In genomic region chr2:38535521-38536220, GRCm38 (mm10) we compare ENCODE assay signal across 9 mouse cellular contexts. TPM values are rescaled to one million over a fixed set of nuclear protein-coding genes. Genes with fewer than 3 reads are reported as not detected.
DNase-seq lines count a peak whose midpoint lies in the region; ATAC-seq and TF ChIP-seq lines count a peak whose summit lies in the region.
"Had no signal": no experiment of that assay in that cellular context is flagged by ENCODE, and none has a peak within 500 bp of the region (broad histone marks: within the 10 kb centered on the region; RNA-seq: fewer than 3 reads in every experiment).

No protein-coding gene starts in this region.

- no peak overlapping the region for H3K9ac ChIP-seq in forebrain, embryonic 11.5 days (ENCODE audit: low read length)
- H3K9ac ChIP-seq in forebrain, postnatal 0 days: no peak overlapping the region
- no peak overlapping the region for H3K9ac ChIP-seq in heart, embryonic 15.5 days
- H3K9ac ChIP-seq in lung, postnatal 0 days (replicated peaks; ENCODE audit: low read depth): no peak overlapping the region
- H3K9ac ChIP-seq in midbrain, embryonic 16.5 days (ENCODE audit: low read depth, low read length): no peak overlapping the region
- H3K9ac ChIP-seq: neural tube, embryonic 12.5 days had no signal

- ATAC-seq in forebrain, embryonic 11.5 days (replicated peaks; ENCODE audit: low FRiP score): no peak
- no peak for ATAC-seq in forebrain, postnatal 0 days
- no peak for ATAC-seq in heart, embryonic 15.5 days (replicated peaks; ENCODE audit: insufficient number of reproducible peaks, insufficient read depth, low FRiP score, low read depth)
- peak; percentile 42 for ATAC-seq in lung, postnatal 0 days
- ATAC-seq in midbrain, embryonic 16.5 days: no peak

- H3K4me3 ChIP-seq in forebrain, embryonic 11.5 days (ENCODE audit: low read depth, low read length): no peak overlapping the region
- H3K4me3 ChIP-seq in forebrain, postnatal 0 days (ENCODE audit: low read depth, low read length): no peak overlapping the region
- no peak overlapping the region for H3K4me3 ChIP-seq in heart, embryonic 15.5 days
- H3K4me3 ChIP-seq in lung, postnatal 0 days (ENCODE audit: low read depth, low read length): no peak overlapping the region
- H3K4me3 ChIP-seq in midbrain, embryonic 16.5 days (ENCODE audit: low read depth, low read length): no peak overlapping the region
- H3K4me3 ChIP-seq: neural tube, embryonic 12.5 days had no signal

- H3K9me3 ChIP-seq in forebrain, embryonic 11.5 days (ENCODE audit: control insufficient read depth, low read length): no peaks in the 10 kb centered on the region
- no peaks in the 10 kb centered on the region for H3K9me3 ChIP-seq in forebrain, postnatal 0 days (ENCODE audit: low read length)
- no peaks in the 10 kb centered on the region for H3K9me3 ChIP-seq in heart, embryonic 15.5 days (replicated peaks)
- no peaks in the 10 kb centered on the region for H3K9me3 ChIP-seq in lung, postnatal 0 days (ENCODE audit: low read length)
- H3K9me3 ChIP-seq in midbrain, embryonic 16.5 days (replicated peaks; ENCODE audit: control insufficient read depth, low read length, poor library complexity, severe bottlenecking): no peaks in the 10 kb centered on the region
- H3K9me3 ChIP-seq: neural tube, embryonic 12.5 days had no signal

- intact Hi-C loops in left cerebral cortex, postnatal 36 days (cut with DNase I): no loop called here

- H3K4me1 ChIP-seq in forebrain, embryonic 11.5 days (replicated peaks; ENCODE audit: control insufficient read depth, insufficient read depth, low read length): peaks cover 26% of the 10 kb centered on the region; the same call in 1 of the 2 replicates
- peaks cover 4% of the 10 kb centered on the region; the same call in 1 of the 2 replicates for H3K4me1 ChIP-seq in forebrain, postnatal 0 days (ENCODE audit: insufficient read depth)
- H3K4me1 ChIP-seq in heart, embryonic 15.5 days (replicated peaks): peaks cover 85% of the 10 kb centered on the region
- peaks cover 61% of the 10 kb centered on the region for H3K4me1 ChIP-seq in lung, postnatal 0 days (ENCODE audit: insufficient read depth, low read depth, low read length)
- no peaks in the 10 kb centered on the region; the same call in 1 of the 2 replicates for H3K4me1 ChIP-seq in midbrain, embryonic 16.5 days (ENCODE audit: control insufficient read depth, insufficient read depth, low read length)

- no peak for TF ChIP-seq CTCF in forebrain, postnatal 0 days (IDR thresholded peaks at IDR 0.05; ENCODE audit: low read depth)
- TF ChIP-seq CTCF in lung, postnatal 0 days (IDR thresholded peaks at IDR 0.05): no peak

- no peak for TF ChIP-seq EP300 in lung, postnatal 0 days (IDR thresholded peaks at IDR 0.05)

- H3K27me3 ChIP-seq in forebrain, embryonic 11.5 days (ENCODE audit: control insufficient read depth, insufficient read depth, low read length): no peaks in the 10 kb centered on the region
- no peaks in the 10 kb centered on the region for H3K27me3 ChIP-seq in forebrain, postnatal 0 days (ENCODE audit: insufficient read depth, low read length)
- no peaks in the 10 kb centered on the region for H3K27me3 ChIP-seq in heart, embryonic 15.5 days
- H3K27me3 ChIP-seq in lung, postnatal 0 days (replicated peaks; ENCODE audit: insufficient read depth, low read length): no peaks in the 10 kb centered on the region
- H3K27me3 ChIP-seq in midbrain, embryonic 16.5 days (ENCODE audit: control insufficient read depth, insufficient read depth, low read depth, low read length): no peaks in the 10 kb centered on the region
- H3K27me3 ChIP-seq: neural tube, embryonic 12.5 days had no signal

- WGBS in forebrain, embryonic 11.5 days: 70% methylated on average over 14 of the region's 14 CpGs
- WGBS in forebrain, postnatal 0 days: 71% methylated on average over 14 of the region's 14 CpGs
- 44% methylated on average over 14 of the region's 14 CpGs for WGBS in heart, embryonic 15.5 days
- 36% methylated on average over 14 of the region's 14 CpGs for WGBS in lung, postnatal 0 days
- WGBS in midbrain, embryonic 16.5 days: 63% methylated on average over 14 of the region's 14 CpGs

- no peak for DNase-seq in forebrain, embryonic 11.5 days (ENCODE audit: low spot score)
- DNase-seq in forebrain, postnatal 0 days: no peak
- peak; percentile 40 for DNase-seq in CD4-positive, CD25-positive, alpha-beta regulatory T cell, adult 2 months (ENCODE audit: low read depth, low spot score)
- DNase-seq in lung, postnatal 0 days (ENCODE audit: low spot score): peak; percentile 52
- no peak for DNase-seq in left cerebral cortex, postnatal 36 days (ENCODE audit: low spot score in 2 of 2)
- no peak for DNase-seq in testis, postnatal 10 days (ENCODE audit: low spot score)

- H3K36me3 ChIP-seq in forebrain, embryonic 11.5 days (ENCODE audit: control insufficient read depth, insufficient read depth, low read length): no peaks in the 10 kb centered on the region
- H3K36me3 ChIP-seq in forebrain, postnatal 0 days (ENCODE audit: insufficient read depth): no peaks in the 10 kb centered on the region
- no peaks in the 10 kb centered on the region for H3K36me3 ChIP-seq in heart, embryonic 15.5 days
- H3K36me3 ChIP-seq in lung, postnatal 0 days (ENCODE audit: insufficient read depth, low read length): no peaks in the 10 kb centered on the region
- no peaks in the 10 kb centered on the region for H3K36me3 ChIP-seq in midbrain, embryonic 16.5 days (ENCODE audit: control insufficient read depth, insufficient read depth, low read length)
- H3K36me3 ChIP-seq: neural tube, embryonic 12.5 days had no signal

- 0 out of 2 replicates have a peak overlapping the region, but pooled peaks have one; percentile 41 for H3K27ac ChIP-seq in forebrain, embryonic 11.5 days (ENCODE audit: low read depth, low read length)
- no peak overlapping the region for H3K27ac ChIP-seq in forebrain, postnatal 0 days (ENCODE audit: low read depth, low read length)
- peak overlapping the region; percentile 48 for H3K27ac ChIP-seq in heart, embryonic 15.5 days
- peak overlapping the region; percentile 20; the same call in 1 of the 2 replicates for H3K27ac ChIP-seq in lung, postnatal 0 days (ENCODE audit: low read length)
- no peak overlapping the region for H3K27ac ChIP-seq in midbrain, embryonic 16.5 days (ENCODE audit: low read length)
- H3K27ac ChIP-seq: neural tube, embryonic 12.5 days had no signal

- no peak overlapping the region for H3K4me2 ChIP-seq in forebrain, embryonic 11.5 days (ENCODE audit: low read depth, low read length, severe bottlenecking)
- no peak overlapping the region for H3K4me2 ChIP-seq in forebrain, postnatal 0 days (ENCODE audit: low read depth)
- peak overlapping the region; percentile 5; the same call in 1 of the 2 replicates for H3K4me2 ChIP-seq in heart, embryonic 15.5 days
- H3K4me2 ChIP-seq in lung, postnatal 0 days (replicated peaks; ENCODE audit: low read depth, low read length): no peak overlapping the region
- no peak overlapping the region for H3K4me2 ChIP-seq in midbrain, embryonic 16.5 days (ENCODE audit: low read length)
- H3K4me2 ChIP-seq: neural tube, embryonic 12.5 days had no signal

RNA-seq across cellular contexts. Expression of gene Nek6, which starts 24.2 kb away (rescaled TPM):
- polyA plus RNA-seq in forebrain, embryonic 11.5 days (2014; fragmentation: Nextera tagmentation; extraction: Ambion mirVana): 138 and 150 TPM in 2 replicates
- 19.7 and 21.0 TPM in 2 replicates for total RNA-seq in forebrain, postnatal 0 days (2014; rRNA removed)
- 59.6 and 69.3 TPM in 2 replicates for polyA plus RNA-seq in forebrain, postnatal 0 days (2015; fragmentation: Nextera tagmentation; extraction: Ambion mirVana)
- 60.8 and 71.4 TPM in 2 replicates for polyA plus RNA-seq in heart, embryonic 15.5 days (2015; fragmentation: Nextera tagmentation; extraction: Ambion mirVana)
- 57.8 and 69.4 TPM in 2 replicates for polyA plus RNA-seq in lung, postnatal 0 days (2015; fragmentation: Nextera tagmentation; extraction: Ambion mirVana)
- total RNA-seq in left cerebral cortex, postnatal 36 days (2021): 10 to 100 TPM; 27.0 to 27.9 TPM
- polyA plus RNA-seq in midbrain, embryonic 16.5 days (2015; fragmentation: Nextera tagmentation; extraction: Ambion mirVana): 52.3 and 56.8 TPM in 2 replicates

Comparison
In these comparisons a context has a peak if more than half of its experiments do, and no peak if none do; other contexts are left out.
1. H3K27ac ChIP-seq: peak in forebrain, embryonic 11.5 days (single experiment), heart, embryonic 15.5 days (single experiment) and lung, postnatal 0 days (single experiment); none in forebrain, postnatal 0 days (single experiment) and midbrain, embryonic 16.5 days (single experiment).
2. DNase-seq: peak in CD4-positive, CD25-positive, alpha-beta regulatory T cell, adult 2 months (single experiment) and lung, postnatal 0 days (single experiment); none in forebrain, embryonic 11.5 days (single experiment), forebrain, postnatal 0 days (single experiment), left cerebral cortex, postnatal 36 days (0 of 2) and testis, postnatal 10 days (single experiment).